Mouse (Mus musculus) liver, postnatal 0 days (tissue): ENCODE measurements at regions not wholly inside any gene's neighbourhood (a gene's known extent, or its start where the extent isn't known, plus 50 kb on each side); places are given as distances from the start of the nearest gene placed in this dataset.

Experiments
- ATAC-seq: fragments of 200-750 bp; cut with Nextera tagmentation; 2 replicates; pipeline ENCODE4 v1.8.0; 2017; ENCODE audit warnings: mild to moderate bottlenecking, moderate library complexity
- DNase-seq: peaks from one replicate; pipeline ENCODE4 v3.0.0-alpha.2; 2016
- H3K27ac ChIP-seq: fragments of 300-500 bp; sonication (generic); 2 replicates; pipeline ENCODE4 v1.5.1; 2014; ENCODE audit warnings: antibody characterized with exemption, moderate library complexity, mild to moderate bottlenecking, low read depth
- H3K27me3 ChIP-seq: fragments of 300-500 bp; sonication (generic); 2 replicates; pipeline ENCODE4 v1.6.1; 2014; ENCODE audit warnings: low read length, control low read depth, mixed read lengths; ENCODE audit not compliant: insufficient read depth
- H3K36me3 ChIP-seq: fragments of 300-500 bp; sonication (generic); replicated peaks from 2 replicates; pipeline ENCODE4 v1.6.1; 2014; ENCODE audit warnings: mild to moderate bottlenecking, control low read depth, low read length, moderate library complexity, mixed read lengths; ENCODE audit not compliant: insufficient read depth
- H3K4me1 ChIP-seq: fragments of 300-500 bp; sonication (generic); 2 replicates; pipeline ENCODE4 v1.6.1; 2014; ENCODE audit warnings: antibody characterized with exemption, mild to moderate bottlenecking, control low read depth; ENCODE audit not compliant: insufficient read depth
- H3K4me2 ChIP-seq: fragments of 300-500 bp; sonication (generic); 2 replicates; pipeline ENCODE4 v1.6.1; 2014; ENCODE audit warnings: low read depth, mild to moderate bottlenecking, low read length, moderate library complexity, mixed read lengths
- H3K4me3 ChIP-seq: fragments of 300-500 bp; sonication (generic); 2 replicates; pipeline ENCODE4 v1.5.1; 2014; ENCODE audit warnings: low read depth, low read length
- H3K9ac ChIP-seq: fragments of 300-500 bp; sonication (generic); replicated peaks from 2 replicates; pipeline ENCODE4 v1.6.1; 2014; ENCODE audit warnings: mild to moderate bottlenecking, moderate library complexity
- H3K9me3 ChIP-seq: fragments of 300-500 bp; sonication (generic); 2 replicates; pipeline ENCODE4 v1.6.1; 2016; ENCODE audit warnings: mild to moderate bottlenecking, control low read depth, low read length, mixed read lengths
- CTCF ChIP-seq: sonication (generic); IDR thresholded peaks from 2 replicates; pipeline ENCODE4 v1.5.1; 2016; ENCODE audit warnings: antibody characterized with exemption, low read depth
- EP300 ChIP-seq: IDR thresholded peaks from 2 replicates; pipeline ENCODE4 v1.6.1; 2016; ENCODE audit warnings: antibody characterized with exemption, low read depth, mild to moderate bottlenecking
- WGBS: fragments of 180-500 bp; shearing (Covaris S2); extraction: QIAGEN DNeasy Blood & Tissue Kit; methylation state at CpG from one replicate; pipeline ENCODE4 v1.1.7; 2014; ENCODE audit not compliant: insufficient replicate concordance; 5-methylcytosine and 5-hydroxymethylcytosine counted together

DNA sequence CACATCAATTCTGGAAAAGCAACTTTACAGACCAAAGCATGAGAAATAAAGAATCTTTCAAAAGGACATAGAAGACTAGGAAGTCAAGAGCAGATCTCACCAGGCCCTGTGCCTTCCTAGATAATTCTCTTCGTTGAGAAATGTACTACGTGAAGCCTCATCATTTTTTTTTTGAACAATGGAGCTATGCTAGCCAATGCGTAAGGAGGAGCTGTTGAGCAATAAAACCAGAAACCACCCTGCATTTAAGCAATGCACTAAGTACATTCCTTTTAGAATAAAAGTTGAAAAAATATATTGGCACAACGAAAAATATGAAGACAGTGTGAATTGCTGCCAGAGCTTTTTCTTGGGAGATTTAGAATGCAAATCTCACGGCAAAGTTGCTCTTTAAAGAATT is 349.7 kb upstream of the Rgma start:
- Histone ChIP-seq H3K4me1 (no peaks in the 10 kb centered on the region), H3K36me3 (no peaks in the 10 kb centered on the region), H3K4me2 (no peak overlapping the region), H3K9ac (no peak overlapping the region), H3K27me3 (no peaks in the 10 kb centered on the region), H3K27ac (no peak overlapping the region), H3K4me3 (no peak overlapping the region), H3K9me3 (no peaks in the 10 kb centered on the region)
- DNase-seq (no peak), ATAC-seq (no peak)
- TF ChIP-seq CTCF, result no peak
- TF ChIP-seq EP300, result no peak
- 70% methylated on average over 5 of the region's 5 CpGs for WGBS

DNA sequence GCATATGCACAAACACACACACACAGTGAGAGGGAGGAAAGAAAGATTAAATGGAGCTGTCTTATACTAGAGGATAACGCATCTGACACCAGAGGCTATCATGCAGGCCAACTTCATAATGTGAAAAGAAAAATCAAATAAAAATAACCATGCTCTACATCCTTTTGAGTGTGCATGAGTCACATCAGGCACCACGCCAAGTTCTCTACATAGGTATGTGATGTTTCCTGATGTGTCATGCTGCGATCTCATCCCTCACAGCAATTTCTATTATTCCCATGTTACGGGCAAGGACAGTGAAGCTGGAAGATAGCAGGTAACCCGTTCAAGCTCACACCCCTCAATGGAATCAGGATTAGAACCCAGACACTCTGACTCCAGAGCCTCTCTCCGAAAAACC is 346.4 kb upstream of the Rgma start:
- Histone ChIP-seq H3K9me3 (no peaks in the 10 kb centered on the region), H3K27me3 (no peaks in the 10 kb centered on the region), H3K4me1 (no peaks in the 10 kb centered on the region), H3K36me3 (no peaks in the 10 kb centered on the region), H3K4me2 (no peak overlapping the region), H3K4me3 (no peak overlapping the region), H3K27ac (no peak overlapping the region), H3K9ac (no peak overlapping the region)
- TF ChIP-seq CTCF, result no peak
- no peak for TF ChIP-seq EP300
- 74% methylated on average over 6 of the region's 6 CpGs for WGBS
- DNase-seq (no peak), ATAC-seq (no peak)

GRCm38 (mm10) chr7:73031407-73031806 is 343.9 kb upstream of the Rgma start:
- ATAC-seq (no peak), DNase-seq (no peak)
- 65% methylated on average over 5 of the region's 5 CpGs for WGBS
- Histone ChIP-seq H3K4me3 (no peak overlapping the region), H3K36me3 (no peaks in the 10 kb centered on the region), H3K9me3 (no peaks in the 10 kb centered on the region), H3K27me3 (no peaks in the 10 kb centered on the region), H3K27ac (no peak overlapping the region), H3K4me2 (no peak overlapping the region), H3K4me1 (no peaks in the 10 kb centered on the region), H3K9ac (no peak overlapping the region)
- TF ChIP-seq CTCF (no peak), EP300 (no peak)

- Histone ChIP-seq H3K9ac (no peak overlapping the region), H3K27me3 (no peaks in the 10 kb centered on the region), H3K4me2 (no peak overlapping the region), H3K4me1 (no peaks in the 10 kb centered on the region), H3K27ac (no peak overlapping the region), H3K36me3 (no peaks in the 10 kb centered on the region), H3K4me3 (no peak overlapping the region), H3K9me3 (no peaks in the 10 kb centered on the region)
- WGBS, result 76% methylated on average over 23 of the region's 23 CpGs
- ATAC-seq, result no peak
- TF ChIP-seq CTCF, result no peak
- TF ChIP-seq EP300, result no peak
- DNase-seq, result no peak
Observed at GRCm38 (mm10) chr7:73032316-73032980, 342.9 kb upstream of the Rgma start.

DNA sequence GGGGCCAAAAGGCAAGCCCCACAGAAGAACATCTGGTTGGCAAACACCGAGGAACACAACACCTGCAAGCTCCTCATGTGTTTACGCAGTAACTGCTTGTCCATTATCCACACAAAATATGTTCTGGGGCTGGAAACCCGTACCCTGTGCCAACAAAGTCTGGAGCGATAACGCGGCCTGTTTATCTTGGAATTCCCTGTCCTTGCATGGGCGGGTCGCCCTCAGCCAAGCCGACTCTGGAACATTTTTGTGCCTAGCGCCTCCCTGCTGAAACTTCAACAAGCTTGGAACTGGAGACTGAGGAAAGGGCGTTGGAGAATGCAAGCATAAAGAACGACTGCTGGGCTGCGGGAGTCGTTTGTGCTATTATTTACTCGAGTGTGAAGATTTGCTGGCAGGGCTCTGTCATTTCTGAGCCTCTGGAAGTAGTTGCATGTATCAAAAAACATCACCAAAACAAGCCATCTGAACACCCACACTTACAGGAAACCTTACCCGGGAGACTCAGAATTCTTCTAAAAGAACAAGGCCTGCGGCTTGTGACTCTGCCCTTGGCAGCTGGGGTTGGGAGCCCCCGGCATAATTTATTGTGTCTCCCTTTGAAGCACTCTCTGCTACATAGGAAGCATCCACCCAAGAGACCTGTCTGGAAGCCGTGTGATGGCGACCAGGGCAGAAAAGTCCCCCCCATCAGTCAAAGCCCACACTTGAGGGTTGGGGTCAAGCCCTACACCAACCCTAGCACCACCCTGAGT is 338.3 kb upstream of the Rgma start:
- 59% methylated on average over 20 of the region's 20 CpGs for WGBS
- H3K27me3 ChIP-seq, result no peaks in the 10 kb centered on the region

GRCm38 (mm10) chr7:73037638-73038037 is 337.7 kb upstream of the Rgma start:
- ATAC-seq, result no peak

More for the DNA sequence above, 338.3 kb upstream of the Rgma start:
- TF ChIP-seq CTCF, result no peak
- TF ChIP-seq EP300, result no peak
- H3K4me2 ChIP-seq, result no peak overlapping the region
- no peaks in the 10 kb centered on the region for H3K4me1 ChIP-seq
- H3K9ac ChIP-seq, result no peak overlapping the region
- no peak overlapping the region for H3K4me3 ChIP-seq
- ATAC-seq (no peak), DNase-seq (no peak)
- H3K36me3 ChIP-seq, result no peaks in the 10 kb centered on the region
- no peaks in the 10 kb centered on the region for H3K9me3 ChIP-seq
- H3K27ac ChIP-seq, result no peak overlapping the region

More at GRCm38 (mm10) chr7:73037638-73038037, 337.7 kb upstream of the Rgma start:
- H3K4me2 ChIP-seq, result no peak overlapping the region
- DNase-seq, result no peak
- no peak overlapping the region for H3K9ac ChIP-seq
- H3K4me1 ChIP-seq, result no peaks in the 10 kb centered on the region
- WGBS, result 84% methylated on average over 9 of the region's 9 CpGs
- H3K27ac ChIP-seq, result no peak overlapping the region
- TF ChIP-seq EP300 (no peak), CTCF (no peak)
- H3K4me3 ChIP-seq, result no peak overlapping the region
- no peaks in the 10 kb centered on the region for H3K9me3 ChIP-seq
- H3K36me3 ChIP-seq, result no peaks in the 10 kb centered on the region
- H3K27me3 ChIP-seq, result no peaks in the 10 kb centered on the region
